ENCODE assay signal across 25 mouse cellular contexts in genomic region chrX:169673056-169673455, GRCm38 (mm10).
"Had no signal": no experiment of that assay in that cellular context is flagged by ENCODE, and none has a peak within 500 bp of the region (broad histone marks: within the 10 kb centered on the region; RNA-seq: fewer than 3 reads in every experiment).

No protein-coding gene starts in this region.

- H3K27ac ChIP-seq: embryonic facial prominence, embryonic 10.5 days; embryonic facial prominence, embryonic 12.5 days; embryonic facial prominence, embryonic 13.5 days; embryonic facial prominence, embryonic 15.5 days; forebrain, embryonic 10.5 days; forebrain, embryonic 12.5 days; forebrain, embryonic 13.5 days; forebrain, embryonic 15.5 days; gastrocnemius, adult 2 months; heart, adult 2 months; heart, embryonic 10.5 days had no signal

- DNase-seq: cerebellum, adult 9-11 months; cerebellum, postnatal 10 days; cerebellum, postnatal 14 days; cerebellum, postnatal 25 days; cerebellum, postnatal 36 days; embryo, embryonic 11 days; forebrain, postnatal 0 days; gastrocnemius, adult 2 months; gastrocnemius, postnatal 10 days; gastrocnemius, postnatal 14 days; gastrocnemius, postnatal 25 days; gastrocnemius, postnatal 36 days; heart, adult 11 months; heart, adult 18-20 months; heart, adult 2 months had no signal

- H3K4me3 ChIP-seq: embryonic facial prominence, embryonic 10.5 days; embryonic facial prominence, embryonic 12.5 days; embryonic facial prominence, embryonic 13.5 days; embryonic facial prominence, embryonic 15.5 days; erythroblast, embryonic 14.5 days; forebrain, embryonic 10.5 days; forebrain, embryonic 12.5 days; forebrain, embryonic 13.5 days; forebrain, embryonic 15.5 days; gastrocnemius, adult 2 months; heart, adult 2 months; heart, embryonic 10.5 days had no signal

- H3K4me1 ChIP-seq: embryonic facial prominence, embryonic 10.5 days; embryonic facial prominence, embryonic 12.5 days; embryonic facial prominence, embryonic 13.5 days; embryonic facial prominence, embryonic 15.5 days; forebrain, embryonic 10.5 days; forebrain, embryonic 12.5 days; forebrain, embryonic 13.5 days; forebrain, embryonic 15.5 days; heart, embryonic 10.5 days had no signal
